Mouse (Mus musculus): Measurements from ENCODE around the gene Dtwd1.
"Not testable (repeated sequence)": the region's sequence is repeated elsewhere in the genome, so short reads cannot be mapped to it uniquely, and the experiment has no call there.

The Dtwd1 gene

GRCm38 (mm10) chr2:126151855-126152571 is at the start of gene Dtwd1, which contains the start of gene Fam227b:
Dtwd1 (plus strand) TSS chr2:126152141.
Fam227b (minus strand) TSS chr2:126152004.
- DNase-seq (ENCODE audit: extremely low read depth, low read depth), result peak; percentile 91

DNA sequence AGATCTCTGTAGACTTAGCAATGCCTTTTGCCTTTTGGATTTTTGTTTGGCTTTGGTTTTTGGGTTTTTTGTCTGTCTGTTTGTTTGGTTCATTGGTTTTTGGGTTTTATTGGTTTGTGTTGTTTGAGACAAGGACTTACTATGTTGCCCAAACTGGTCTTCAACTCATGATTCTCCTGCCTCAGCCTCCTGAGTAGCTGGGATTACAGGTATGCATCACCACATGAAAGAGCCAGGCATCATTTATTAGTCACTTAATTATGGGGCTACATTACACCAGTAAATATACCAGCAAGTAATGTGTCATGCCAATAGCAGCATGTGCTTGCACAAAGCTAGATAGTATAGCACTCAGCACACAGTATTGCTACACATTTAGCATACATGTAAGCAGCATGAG is 4.2 kb upstream of the Dtwd1 start:
- no peak for DNase-seq (ENCODE audit: extremely low read depth, low read depth)

DNA sequence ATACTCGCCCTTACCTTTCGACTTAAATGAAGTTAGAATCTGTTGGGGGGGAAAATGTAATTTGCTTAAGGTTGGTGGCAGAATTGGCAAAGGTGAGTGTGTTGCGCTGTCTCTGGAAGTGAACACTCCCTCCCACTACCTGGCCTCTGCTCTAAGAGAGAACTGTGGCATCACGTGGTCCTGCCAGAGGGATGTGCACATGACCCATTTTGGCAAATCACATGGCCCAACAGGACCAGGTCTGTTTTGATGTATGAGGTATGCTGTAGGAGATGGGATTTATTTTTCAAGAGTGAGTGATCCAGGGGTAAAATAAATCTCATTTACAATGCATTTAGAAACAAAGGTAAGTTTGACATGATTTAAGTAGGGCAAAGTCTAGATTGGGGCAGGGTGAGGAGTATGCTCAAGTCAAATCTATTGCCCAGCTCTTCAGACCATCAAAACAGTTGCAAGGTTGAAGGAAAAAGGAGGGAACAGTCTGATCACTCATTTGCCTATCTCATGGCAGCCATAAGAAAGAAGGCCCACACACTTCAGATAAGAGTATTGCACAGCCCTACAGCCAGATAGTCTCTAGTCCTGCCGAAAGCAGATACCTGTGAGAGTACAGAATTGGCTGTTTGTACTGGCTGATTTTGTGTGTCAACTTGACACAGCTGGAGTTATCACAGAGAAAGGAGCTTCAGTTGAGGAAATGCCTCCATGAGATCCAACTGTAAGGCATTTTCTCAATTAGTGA is 13.5 kb downstream of the Dtwd1 start:
- peak; percentile 11 for DNase-seq (ENCODE audit: extremely low read depth, low read depth)

DNA sequence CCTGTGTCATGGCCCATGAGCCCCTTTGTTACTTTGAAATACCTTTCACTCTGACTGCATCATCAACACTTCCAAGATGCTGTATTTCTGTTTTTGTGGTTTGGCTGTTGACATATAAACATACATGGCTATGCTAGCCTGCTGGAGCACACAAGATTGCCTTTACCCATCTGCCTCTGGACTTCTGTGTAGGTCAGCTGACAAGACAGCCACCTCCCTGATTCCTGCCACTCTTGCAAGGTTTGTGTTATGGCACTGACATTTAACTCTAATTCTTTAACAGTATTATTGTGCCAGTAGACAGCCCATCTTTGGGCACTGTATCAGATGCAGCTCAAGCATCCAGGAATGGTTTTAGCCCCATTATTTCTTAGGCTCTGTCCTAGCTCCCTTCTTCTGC is 14.4 kb downstream of the Dtwd1 start:
- DNase-seq (ENCODE audit: extremely low read depth, low read depth), result no peak

DNA sequence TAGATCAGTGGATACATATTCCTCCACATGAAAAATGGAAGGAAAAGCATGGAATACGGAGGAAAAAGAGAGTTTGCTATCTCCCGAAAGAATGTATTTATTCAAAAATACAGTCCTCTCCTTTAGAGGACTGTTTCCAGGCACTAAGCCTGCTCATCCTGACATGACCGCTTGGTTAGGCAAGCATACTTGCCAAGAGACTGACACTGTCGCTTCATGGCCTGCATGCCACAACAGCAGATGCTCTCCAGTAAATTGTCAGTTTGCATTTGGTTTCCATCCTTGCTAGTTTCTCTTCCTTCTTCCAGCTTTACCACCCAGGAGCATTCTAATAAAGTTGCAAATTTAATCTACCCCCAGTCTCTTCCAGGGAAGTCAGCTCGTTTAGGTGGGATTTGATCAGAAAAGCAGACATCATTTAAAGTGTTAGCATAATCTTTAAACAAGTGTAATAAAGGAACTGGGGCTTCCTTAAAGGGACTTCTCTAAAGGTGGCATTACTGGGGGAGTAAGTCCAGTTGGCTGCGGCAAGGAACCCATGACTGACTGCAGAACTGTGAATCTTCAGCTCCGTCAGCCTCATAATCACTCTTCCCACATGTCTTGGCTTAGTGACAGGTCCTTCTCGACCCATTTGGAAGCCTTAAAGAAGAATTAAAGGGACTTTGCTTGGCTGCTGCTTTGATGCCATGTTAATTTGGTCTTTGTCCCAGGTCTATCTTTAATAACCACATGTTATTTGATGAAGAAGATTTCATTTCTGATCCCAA is 15.1 kb downstream of the Dtwd1 start:
- no peak for DNase-seq (ENCODE audit: extremely low read depth, low read depth)

DNA sequence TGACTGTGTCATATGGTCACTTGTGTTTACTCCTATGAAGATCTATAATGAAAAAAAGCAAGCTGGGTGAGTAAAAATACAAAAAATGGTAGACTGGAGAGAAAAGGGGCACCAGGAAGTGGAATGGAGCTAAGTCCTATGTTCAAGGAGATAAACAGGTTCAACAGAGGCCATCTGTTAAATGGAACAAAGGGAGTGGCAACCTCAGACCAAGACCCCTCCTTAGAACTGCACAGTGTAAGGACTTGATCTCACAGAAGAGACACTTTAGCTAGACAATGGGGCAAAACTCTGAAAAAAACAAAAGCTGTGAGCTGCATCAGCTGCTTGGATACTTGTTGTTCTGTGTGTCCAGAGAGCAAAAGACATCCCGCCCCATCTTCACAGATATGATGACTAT is 19.5 kb downstream of the Dtwd1 start:
- DNase-seq (ENCODE audit: extremely low read depth, low read depth), result no peak

- no peak for DNase-seq (ENCODE audit: extremely low read depth, low read depth)
Measured at GRCm38 (mm10) chr2:126191306-126191705, 39.4 kb downstream of the Dtwd1 start.

GRCm38 (mm10) chr2:126192129-126192528 is 40.2 kb downstream of the Dtwd1 start:
- DNase-seq (ENCODE audit: extremely low read depth, low read depth), result no peak

- no peak for DNase-seq (ENCODE audit: extremely low read depth, low read depth)
Measured at GRCm38 (mm10) chr2:126195631-126196356, 43.9 kb downstream of the Dtwd1 start.

- DNase-seq (ENCODE audit: extremely low read depth, low read depth), result no peak
Measured at GRCm38 (mm10) chr2:126198971-126199370, 47.0 kb downstream of the Dtwd1 start.

DNA sequence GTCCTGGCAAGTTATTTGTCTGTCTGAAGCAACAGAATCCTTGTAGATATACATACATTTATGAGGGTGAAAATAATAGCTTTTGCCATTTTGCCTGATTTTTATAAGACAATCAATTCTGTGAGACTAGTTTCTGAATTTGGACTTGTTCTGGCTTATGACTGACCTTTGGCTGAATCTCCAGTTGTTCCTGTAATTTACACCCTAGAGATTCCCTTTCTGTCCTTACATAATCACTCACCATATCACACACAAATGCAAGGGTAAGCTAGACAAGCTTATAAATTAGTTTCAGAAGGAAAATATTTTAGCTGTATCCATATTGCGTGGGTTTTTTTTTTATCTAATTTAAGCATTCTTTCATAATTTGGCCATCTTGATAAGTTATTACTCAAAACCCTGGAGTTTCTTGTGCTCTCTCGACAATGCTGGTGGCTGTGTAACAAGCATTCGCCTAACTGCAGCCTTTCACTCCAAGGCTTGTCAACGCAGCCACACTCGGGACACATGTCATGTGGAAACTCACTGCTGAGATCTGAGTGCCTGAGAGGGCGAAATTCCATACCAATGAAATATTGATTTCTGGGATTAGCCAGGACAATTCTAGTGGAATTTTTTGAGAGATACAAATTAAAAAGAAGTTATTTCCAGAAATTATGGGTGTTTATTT is 59.2 kb downstream of the Dtwd1 start:
- no peak for DNase-seq (ENCODE audit: extremely low read depth, low read depth)

GRCm38 (mm10) chr2:126214800-126215199 is 62.9 kb downstream of the Dtwd1 start, which contains the start of gene Gm17555:
Gm17555 (plus strand) TSS chr2:126215100.
- not testable (repeated sequence) for DNase-seq (ENCODE audit: extremely low read depth, low read depth)
